15 mouse cellular contexts compared by ENCODE assay signal in genomic region chr1:164494741-164495512, GRCm38 (mm10). TPM values are rescaled to one million over a fixed set of nuclear protein-coding genes. Genes with fewer than 3 reads are reported as not detected.
A peak's percentile ranks its signal among the peaks of the same experiment; 100 is the strongest.
DNase-seq lines count a peak whose midpoint lies in the region; ATAC-seq lines count a peak whose summit lies in the region.
"Had no signal": no experiment of that assay in that cellular context is flagged by ENCODE, and none has a peak within 500 bp of the region (broad histone marks: within the 10 kb centered on the region; RNA-seq: fewer than 3 reads in every experiment).

No protein-coding gene starts in this region.

- H3K9ac ChIP-seq in embryonic facial prominence, embryonic 14.5 days (ENCODE audit: low read depth, low read length): no peak overlapping the region
- H3K9ac ChIP-seq: limb, embryonic 13.5 days had no signal

- intact Hi-C loops in heart, postnatal 14 days (cut with DNase I): no loop called here

- no peaks in the 10 kb centered on the region for H3K9me3 ChIP-seq in embryonic facial prominence, embryonic 14.5 days (ENCODE audit: control insufficient read depth, low read length)
- no peaks in the 10 kb centered on the region for H3K9me3 ChIP-seq in embryonic facial prominence, embryonic 10.5 days
- H3K9me3 ChIP-seq: limb, embryonic 13.5 days had no signal

- 0 out of 2 replicates have a peak, but pooled peaks have one; percentile 60 for ATAC-seq in embryonic facial prominence, embryonic 14.5 days (ENCODE audit: low read depth)
- peak; percentile 84 for ATAC-seq in activated CD4-positive, CD25-positive, alpha-beta regulatory T cell, adult 4 months
- ATAC-seq: hindbrain, embryonic 16.5 days had no signal

- 65% methylated on average over 8 of the region's 8 CpGs for WGBS in embryonic facial prominence, embryonic 14.5 days
- 73% methylated on average over 8 of the region's 8 CpGs for WGBS in embryonic facial prominence, embryonic 10.5 days

- no peak overlapping the region for H3K4me3 ChIP-seq in embryonic facial prominence, embryonic 14.5 days (ENCODE audit: low read depth, low read length)
- H3K4me3 ChIP-seq in embryonic facial prominence, embryonic 10.5 days: no peak overlapping the region
- H3K4me3 ChIP-seq: limb, embryonic 13.5 days had no signal

- no peaks in the 10 kb centered on the region for H3K36me3 ChIP-seq in embryonic facial prominence, embryonic 14.5 days (ENCODE audit: control insufficient read depth, insufficient read depth, low read length)
- no peaks in the 10 kb centered on the region for H3K36me3 ChIP-seq in embryonic facial prominence, embryonic 10.5 days (replicated peaks)
- H3K36me3 ChIP-seq: limb, embryonic 13.5 days had no signal

- no peaks in the 10 kb centered on the region for H3K27me3 ChIP-seq in embryonic facial prominence, embryonic 14.5 days (replicated peaks; ENCODE audit: control insufficient read depth, insufficient read depth, low read length)
- no peaks in the 10 kb centered on the region for H3K27me3 ChIP-seq in embryonic facial prominence, embryonic 10.5 days (replicated peaks; ENCODE audit: low read depth, poor library complexity, severe bottlenecking)
- H3K27me3 ChIP-seq: limb, embryonic 13.5 days had no signal

- H3K27ac ChIP-seq in embryonic facial prominence, embryonic 14.5 days (replicated peaks; ENCODE audit: low read depth, low read length): no peak overlapping the region
- no peak overlapping the region for H3K27ac ChIP-seq in embryonic facial prominence, embryonic 10.5 days (replicated peaks)
- H3K27ac ChIP-seq: limb, embryonic 13.5 days had no signal

- no peak overlapping the region for H3K4me2 ChIP-seq in embryonic facial prominence, embryonic 14.5 days (ENCODE audit: low read depth, low read length)
- H3K4me2 ChIP-seq: limb, embryonic 13.5 days; midbrain, embryonic 11.5 days had no signal

- H3K4me1 ChIP-seq in embryonic facial prominence, embryonic 14.5 days (ENCODE audit: control insufficient read depth, insufficient read depth, low read length): no peaks in the 10 kb centered on the region
- peaks cover 4% of the 10 kb centered on the region; the same call in 1 of the 2 replicates for H3K4me1 ChIP-seq in embryonic facial prominence, embryonic 10.5 days
- H3K4me1 ChIP-seq: limb, embryonic 13.5 days had no signal

- DNase-seq in embryonic facial prominence, embryonic 14.5 days (ENCODE audit: low spot score): no peak
- DNase-seq in embryonic facial prominence, embryonic 10.5 days (ENCODE audit: low spot score): no peak
- peak; percentile 38 for DNase-seq in CD4-positive helper T cell, adult 2 months (ENCODE audit: low read depth, low spot score)
- peak; percentile 26 for DNase-seq in lung, postnatal 25 days (ENCODE audit: low spot score)
- no peak for DNase-seq in layer of hippocampus, adult 9-11 months
- DNase-seq in ovary, postnatal 36 days (ENCODE audit: low spot score): no peak
- no peak for DNase-seq in heart, postnatal 14 days
- DNase-seq: cerebellum, adult 8-10 months; heart, adult 18-20 months; right cerebral cortex, postnatal 25 days; thymus, postnatal 4 days had no signal

RNA-seq across cellular contexts. Expression of gene Atp1b1, which starts 36.8 kb away (rescaled TPM):
- polyA plus RNA-seq in embryonic facial prominence, embryonic 14.5 days (2014; fragmentation: Nextera tagmentation; extraction: Ambion mirVana): 37.0 and 44.0 TPM in 2 replicates
- polyA plus RNA-seq in embryonic facial prominence, embryonic 10.5 days (2016; fragmentation: Nextera tagmentation; extraction: Ambion mirVana): 6.9 and 7.4 TPM in 2 replicates
- 1 to 10 TPM; 1.7 to 2.2 TPM for polyA plus RNA-seq in activated CD4-positive, CD25-positive, alpha-beta regulatory T cell, adult 4 months (2017; shearing (Covaris generic))
- total RNA-seq in heart, postnatal 14 days (2021): 100 to 1,000 TPM; 452 to 466 TPM

Comparison
In these comparisons a context has a peak if more than half of its experiments do, and no peak if none do; other contexts are left out.
1. DNase-seq: peak in CD4-positive helper T cell, adult 2 months (single experiment) and lung, postnatal 25 days (single experiment); none in embryonic facial prominence, embryonic 14.5 days (single experiment), embryonic facial prominence, embryonic 10.5 days (single experiment), layer of hippocampus, adult 9-11 months (single experiment), ovary, postnatal 36 days (single experiment) and heart, postnatal 14 days (0 of 2).